Mouse (Mus musculus) liver, embryonic 16.5 days (tissue): Measurements from ENCODE around the gene Gins2. TPM values are rescaled to one million over a fixed set of nuclear protein-coding genes. Genes with fewer than 3 reads are reported as not detected.

Source experiments
- ATAC-seq: fragments of 200-750 bp; cut with Nextera tagmentation; 2 replicates; pipeline ENCODE4 v1.8.0; 2017; ENCODE audit warnings: low read depth, mild to moderate bottlenecking, moderate number of reproducible peaks, moderate library complexity
- H3K27ac ChIP-seq: fragments of 300-500 bp; sonication (generic); 2 replicates; pipeline ENCODE4 v1.5.1; 2014; ENCODE audit warnings: mild to moderate bottlenecking, low read length
- H3K27me3 ChIP-seq: fragments of 300-500 bp; sonication (generic); 2 replicates; pipeline ENCODE4 v1.6.1; 2014; ENCODE audit warnings: low read depth, low read length, mixed read lengths; ENCODE audit not compliant: control insufficient read depth, insufficient read depth
- H3K36me3 ChIP-seq: fragments of 300-500 bp; sonication (generic); 2 replicates; pipeline ENCODE4 v1.6.1; 2014; ENCODE audit warnings: mild to moderate bottlenecking; ENCODE audit not compliant: control insufficient read depth, insufficient read depth
- H3K4me1 ChIP-seq: fragments of 300-500 bp; sonication (generic); 2 replicates; pipeline ENCODE4 v1.6.1; 2014; ENCODE audit warnings: low read depth, low read length, mixed read lengths; ENCODE audit not compliant: control insufficient read depth
- H3K4me2 ChIP-seq: fragments of 300-500 bp; sonication (generic); 2 replicates; pipeline ENCODE4 v1.6.1; 2014; ENCODE audit warnings: low read depth, low read length, mixed read lengths
- H3K4me3 ChIP-seq: fragments of 300-500 bp; sonication (generic); 2 replicates; pipeline ENCODE4 v1.5.1; 2014; ENCODE audit warnings: low read depth, mild to moderate bottlenecking, low read length
- H3K9ac ChIP-seq: fragments of 300-500 bp; sonication (generic); 2 replicates; pipeline ENCODE4 v1.6.1; 2014; ENCODE audit warnings: low read depth, low read length
- H3K9me3 ChIP-seq: fragments of 300-500 bp; sonication (generic); replicated peaks from 2 replicates; pipeline ENCODE4 v1.6.1; 2016; ENCODE audit warnings: low read length; ENCODE audit not compliant: control insufficient read depth
- WGBS: fragments of 180-500 bp; shearing (Covaris S2); extraction: QIAGEN DNeasy Blood & Tissue Kit; methylation state at CpG from one replicate; pipeline ENCODE4 v1.1.7; 2014; ENCODE audit not compliant: insufficient replicate concordance; 5-methylcytosine and 5-hydroxymethylcytosine counted together
- polyA plus RNA-seq: library from polyadenylated mRNA; unstranded; fragments of >200 nt; fragmentation: Nextera tagmentation; extraction: Ambion mirVana; gene quantifications from 2 replicates; pipeline ENCODE4 v1.2.1, GENCODE M21; 2015

Gene Gins2
- polyA plus RNA-seq, 1 experiment from 2014 or later: 40.6 TPM

DNA sequence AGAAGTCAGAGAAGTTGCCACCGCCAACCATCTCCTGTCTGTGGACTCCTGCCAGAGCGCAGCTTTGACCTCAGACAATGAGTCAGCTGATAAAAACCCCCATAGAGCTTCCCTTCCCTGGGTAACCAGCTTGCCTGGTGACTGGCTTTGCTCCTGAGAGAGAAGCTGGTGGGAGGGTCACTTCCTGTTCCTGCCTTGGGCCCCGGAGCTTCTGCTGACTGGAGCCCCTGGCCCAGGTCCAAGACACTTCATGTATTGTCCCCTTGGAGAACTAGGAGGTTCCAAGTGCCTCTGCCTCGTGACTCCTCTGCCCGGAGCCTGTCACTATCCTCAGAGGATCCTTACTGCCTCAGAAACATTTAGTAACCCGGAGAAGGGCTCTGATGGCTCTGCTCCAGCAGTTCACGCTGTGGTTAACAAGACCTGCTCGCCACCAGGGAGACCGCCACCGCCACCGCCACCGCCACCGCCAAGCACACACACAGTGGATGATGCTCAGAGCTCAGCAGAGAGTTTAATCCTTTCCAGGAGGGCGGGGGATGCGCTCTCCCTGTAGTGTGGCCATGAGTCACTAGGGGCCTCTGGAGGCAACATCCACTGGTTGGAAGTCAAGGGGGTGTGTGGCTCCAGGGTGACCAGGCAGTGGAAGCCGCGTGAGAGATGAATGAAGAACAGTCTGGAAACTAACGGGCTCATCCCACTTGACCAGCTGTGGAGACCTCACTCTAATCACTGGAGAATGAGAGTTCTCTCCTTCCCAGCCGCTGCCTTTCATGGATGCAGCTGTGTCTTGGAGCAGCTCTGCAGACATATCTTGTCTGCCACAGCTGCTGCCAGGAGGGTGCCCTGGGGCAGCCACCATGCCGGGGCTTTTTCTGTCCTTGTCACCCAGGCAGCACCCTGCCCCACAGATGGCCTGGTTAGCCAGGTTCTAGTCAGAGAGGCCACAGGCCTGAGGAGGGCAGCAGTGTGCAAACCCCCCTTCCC, 25.0 kb downstream of the Gins2 start:
- 56% methylated on average over 20 of the region's 20 CpGs for WGBS
- H3K4me3 ChIP-seq: no peak overlapping the region
- H3K4me2 ChIP-seq: no peak overlapping the region
- ATAC-seq: peak; percentile 45
- peaks cover 7% of the 10 kb centered on the region; the same call in 1 of the 2 replicates for H3K4me1 ChIP-seq
- no peak overlapping the region for H3K9ac ChIP-seq
- H3K27me3 ChIP-seq: no peaks in the 10 kb centered on the region
- H3K36me3 ChIP-seq: peaks cover 48% of the 10 kb centered on the region
- H3K27ac ChIP-seq: peak overlapping the region; percentile 5
- H3K9me3 ChIP-seq: no peaks in the 10 kb centered on the region

DNA sequence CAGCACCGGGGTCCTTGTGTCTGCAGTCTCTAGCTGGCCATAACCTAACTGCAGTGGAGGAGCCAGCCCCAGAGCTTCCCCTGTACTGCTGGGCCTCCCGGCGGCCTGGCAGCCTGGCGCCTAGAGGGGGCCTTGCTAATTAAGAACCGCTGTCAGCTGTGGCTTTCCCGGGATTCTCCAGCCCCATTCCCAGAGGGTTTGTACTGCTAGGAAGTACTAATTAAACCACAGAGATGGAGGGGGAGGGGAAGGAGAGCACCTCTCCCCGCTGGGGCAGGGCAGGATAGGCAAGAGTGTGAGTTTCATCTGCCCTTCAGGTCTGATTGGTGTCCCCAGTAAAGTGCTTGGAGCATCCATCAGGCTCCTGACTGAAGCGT, 25.8 kb downstream of the Gins2 start:
- 48% methylated on average over 8 of the region's 8 CpGs for WGBS
- no peak overlapping the region for H3K4me3 ChIP-seq
- H3K9ac ChIP-seq: no peak overlapping the region
- H3K27ac ChIP-seq: no peak overlapping the region; the same call in 1 of the 2 replicates
- peaks cover 7% of the 10 kb centered on the region; the same call in 1 of the 2 replicates for H3K4me1 ChIP-seq
- H3K36me3 ChIP-seq: peaks cover 48% of the 10 kb centered on the region
- H3K27me3 ChIP-seq: no peaks in the 10 kb centered on the region
- H3K4me2 ChIP-seq: no peak overlapping the region
- ATAC-seq: no peak
- no peaks in the 10 kb centered on the region for H3K9me3 ChIP-seq

DNA sequence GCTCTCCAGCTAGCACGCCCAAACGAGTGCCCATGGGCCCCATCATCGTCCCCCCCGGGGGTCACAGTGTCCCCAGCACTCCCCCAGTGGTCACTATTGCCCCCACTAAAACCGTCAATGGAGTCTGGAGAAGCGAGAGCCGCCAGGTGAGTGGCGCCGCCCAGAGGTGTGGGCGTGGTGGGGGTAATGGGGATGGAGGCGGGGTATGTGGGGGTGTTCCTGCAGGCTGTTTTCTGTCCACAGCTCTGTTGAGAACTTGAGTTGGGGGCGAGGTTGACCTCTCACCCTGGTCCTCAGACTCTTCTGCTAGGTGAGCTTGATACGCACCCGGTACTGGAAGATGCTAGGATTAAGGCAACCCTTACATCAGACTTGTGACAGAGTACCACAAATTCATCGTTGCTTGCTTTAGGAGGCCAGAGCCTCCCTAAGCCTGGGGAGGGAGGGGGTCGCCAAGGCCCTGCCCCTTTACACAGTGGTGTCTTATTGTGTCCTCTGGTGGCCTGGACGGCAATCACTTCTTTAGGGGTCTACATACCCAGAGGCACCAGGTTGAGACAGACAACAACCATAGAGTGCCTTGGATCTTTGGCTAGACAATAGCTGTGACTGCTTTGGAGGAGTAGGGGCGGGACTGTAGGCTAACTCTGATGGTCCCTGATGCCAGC, 26.3 kb downstream of the Gins2 start:
- no peak overlapping the region for H3K4me3 ChIP-seq
- H3K4me1 ChIP-seq: peaks cover 7% of the 10 kb centered on the region; the same call in 1 of the 2 replicates
- no peak overlapping the region for H3K4me2 ChIP-seq
- H3K9me3 ChIP-seq: no peaks in the 10 kb centered on the region
- ATAC-seq: no peak
- no peaks in the 10 kb centered on the region for H3K27me3 ChIP-seq
- H3K36me3 ChIP-seq: peaks cover 44% of the 10 kb centered on the region
- H3K27ac ChIP-seq: no peak overlapping the region
- H3K9ac ChIP-seq: no peak overlapping the region
- 82% methylated on average over 18 of the region's 18 CpGs for WGBS

DNA sequence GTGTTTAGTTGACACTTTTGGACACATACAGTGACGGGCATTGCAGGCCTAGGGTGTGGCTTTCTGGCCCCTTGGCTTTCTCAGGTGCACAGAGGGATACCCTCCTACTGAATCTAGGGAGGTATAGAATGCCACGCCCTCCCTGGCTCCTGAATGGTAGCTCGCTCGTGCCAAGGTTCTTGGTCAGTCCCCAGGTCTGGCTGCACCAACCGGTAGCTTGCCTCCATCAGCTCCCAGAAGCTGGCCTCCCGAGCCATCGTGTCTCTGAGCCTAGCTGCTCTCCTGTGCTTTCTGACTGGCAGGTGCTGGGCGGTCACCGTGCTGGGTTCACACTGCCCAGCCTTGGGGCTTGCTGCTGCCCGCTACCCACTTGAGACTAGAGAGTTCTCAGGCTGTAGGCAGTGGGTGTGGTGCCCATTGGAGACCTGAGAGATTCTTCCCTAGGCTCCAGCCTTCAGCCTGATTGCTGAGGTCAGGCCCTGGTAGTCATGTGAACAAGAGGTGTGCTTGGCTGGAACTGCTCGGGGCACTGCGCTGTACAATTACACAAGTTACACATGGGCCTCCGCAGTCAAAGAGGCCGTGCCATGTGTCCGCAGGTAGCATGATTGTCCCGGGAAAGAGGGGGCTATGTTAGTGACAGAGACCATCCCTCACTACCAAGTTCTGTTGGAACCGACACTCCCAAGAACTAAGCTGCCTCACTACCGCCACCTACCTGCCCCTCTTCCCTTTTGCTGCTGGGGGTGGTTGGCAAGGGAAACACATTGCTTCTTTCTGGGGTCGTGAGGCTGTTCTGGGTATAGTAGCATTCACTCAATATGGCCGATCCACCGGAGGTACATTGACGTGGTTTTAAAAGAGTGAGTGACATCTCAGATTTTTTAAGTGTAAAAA, 27.3 kb downstream of the Gins2 start:
- WGBS: 77% methylated on average over 22 of the region's 22 CpGs
- Histone ChIP-seq H3K27ac (no peak overlapping the region), H3K4me1 (peaks cover 12% of the 10 kb centered on the region; the same call in 1 of the 2 replicates), H3K4me2 (no peak overlapping the region), H3K27me3 (no peaks in the 10 kb centered on the region), H3K36me3 (peaks cover 34% of the 10 kb centered on the region), H3K9me3 (no peaks in the 10 kb centered on the region), H3K9ac (no peak overlapping the region), H3K4me3 (no peak overlapping the region)
- no peak for ATAC-seq

DNA sequence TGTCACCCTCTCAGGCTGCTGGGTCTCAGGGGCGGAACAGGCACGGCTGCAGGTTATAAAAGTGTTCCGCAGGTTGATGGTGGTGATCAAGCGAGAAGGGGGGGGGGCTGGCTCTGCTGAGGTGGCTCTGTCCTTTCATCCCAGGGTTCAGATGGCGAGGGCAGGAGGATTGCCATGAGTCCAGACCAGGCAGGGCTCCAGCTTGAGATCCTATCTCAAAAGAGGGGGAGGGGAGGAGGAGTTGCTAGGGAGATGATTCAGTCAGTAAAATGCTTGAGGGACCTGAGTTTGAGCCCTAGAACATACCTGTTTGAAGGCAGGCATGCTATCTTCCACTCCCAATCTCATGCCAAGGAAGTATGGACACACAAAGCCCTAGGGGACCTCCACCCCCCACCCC, 28.6 kb downstream of the Gins2 start:
- Histone ChIP-seq H3K27ac (no peak overlapping the region), H3K4me2 (no peak overlapping the region), H3K9ac (no peak overlapping the region), H3K9me3 (no peaks in the 10 kb centered on the region), H3K27me3 (no peaks in the 10 kb centered on the region), H3K4me3 (no peak overlapping the region), H3K36me3 (peaks cover 25% of the 10 kb centered on the region), H3K4me1 (peaks cover 22% of the 10 kb centered on the region)
- ATAC-seq: no peak
- 84% methylated on average over 5 of the region's 5 CpGs for WGBS

DNA sequence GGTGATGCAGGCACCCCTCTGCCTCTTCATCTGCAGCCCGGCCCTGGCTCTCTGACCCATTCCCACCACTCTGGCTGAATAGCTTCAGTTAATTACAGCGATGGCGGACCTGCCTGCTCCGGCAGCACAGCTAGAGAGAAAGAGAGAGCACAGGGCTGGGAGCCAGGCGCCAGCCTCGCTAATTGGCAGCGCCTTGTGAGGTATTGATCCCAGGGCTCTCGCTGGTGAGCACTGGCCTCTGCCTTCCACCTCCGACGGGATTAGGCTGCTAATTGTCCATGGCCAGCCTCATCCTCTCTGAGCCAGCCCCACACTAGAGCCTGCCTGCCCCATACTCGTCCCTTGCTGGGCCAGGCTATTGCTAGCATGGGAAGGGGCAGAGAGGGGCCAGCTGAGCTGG, 29.4 kb downstream of the Gins2 start:
- Histone ChIP-seq H3K4me1 (peaks cover 29% of the 10 kb centered on the region), H3K36me3 (peaks cover 27% of the 10 kb centered on the region)

DNA sequence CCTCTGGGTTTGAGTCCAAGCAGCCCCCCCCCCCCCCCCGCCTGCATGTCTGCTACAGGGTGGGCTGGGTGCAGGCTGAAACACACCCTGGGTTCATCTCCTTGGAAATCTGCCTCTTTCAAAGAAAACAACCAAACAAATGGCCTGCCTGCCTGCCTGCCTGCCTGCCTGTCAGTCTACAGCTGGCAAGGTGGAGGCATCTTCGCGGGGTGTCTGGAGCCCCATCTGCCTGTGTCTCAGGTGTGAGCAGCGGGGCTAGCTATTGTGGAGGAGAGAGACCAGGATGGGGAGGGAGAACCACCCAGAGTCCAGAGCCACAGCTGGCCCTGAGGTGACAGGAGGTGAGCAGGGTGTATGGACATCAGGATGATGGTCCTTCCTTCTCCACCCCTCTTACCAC, 30.9 kb downstream of the Gins2 start:
- Histone ChIP-seq H3K36me3 (peaks cover 32% of the 10 kb centered on the region), H3K9ac (no peak overlapping the region)

More for the DNA sequence above, 29.4 kb downstream of the Gins2 start:
- no peak overlapping the region for H3K27ac ChIP-seq
- ATAC-seq: no peak
- H3K27me3 ChIP-seq: no peaks in the 10 kb centered on the region
- no peak overlapping the region for H3K4me3 ChIP-seq
- H3K4me2 ChIP-seq: no peak overlapping the region
- WGBS: 87% methylated on average over 11 of the region's 11 CpGs
- H3K9me3 ChIP-seq: no peaks in the 10 kb centered on the region
- no peak overlapping the region for H3K9ac ChIP-seq

DNA sequence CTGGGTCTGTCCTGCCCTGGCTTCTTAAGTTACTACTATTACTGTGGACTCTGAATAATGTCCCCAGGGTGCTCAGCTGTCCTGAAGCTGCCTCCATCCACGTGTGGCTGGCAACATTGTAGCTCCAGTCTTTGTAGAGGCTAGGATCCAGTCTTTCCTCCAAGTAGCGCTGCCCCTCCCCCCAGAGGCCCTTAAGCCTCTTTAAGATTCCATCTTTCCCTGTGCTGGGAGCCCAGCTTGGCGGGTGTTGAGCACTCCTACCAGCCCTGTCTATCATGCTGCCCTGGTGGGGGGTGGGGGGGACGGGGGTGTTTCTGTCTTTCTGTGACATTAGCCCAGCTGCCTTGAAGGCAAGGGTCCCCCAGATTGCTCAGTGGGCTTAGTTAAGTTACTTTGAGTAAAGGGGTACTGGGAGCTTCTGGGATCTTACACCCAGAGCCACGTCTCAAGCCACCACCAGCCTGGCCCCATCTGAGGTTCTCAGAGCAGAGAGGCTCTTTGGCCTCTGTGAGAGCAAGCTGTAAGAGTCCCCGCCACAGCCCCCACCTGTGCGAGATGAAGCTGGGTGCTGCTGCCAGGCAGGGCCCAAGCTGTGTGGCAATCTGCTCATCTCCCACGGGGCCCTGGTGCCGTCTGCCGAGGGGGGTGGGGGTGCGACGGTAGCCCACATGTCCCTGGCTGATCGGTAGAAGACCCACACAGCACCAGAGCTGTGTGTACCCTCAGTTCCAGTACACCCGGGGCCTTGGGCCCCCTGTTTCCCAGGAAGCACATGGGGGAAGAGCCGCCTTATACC, 31.7 kb downstream of the Gins2 start:
- H3K36me3 ChIP-seq: peaks cover 28% of the 10 kb centered on the region
- no peaks in the 10 kb centered on the region for H3K9me3 ChIP-seq
- 70% methylated on average over 15 of the region's 15 CpGs for WGBS
- H3K4me1 ChIP-seq: peaks cover 24% of the 10 kb centered on the region
- ATAC-seq: no peak
- no peak overlapping the region for H3K27ac ChIP-seq
- H3K27me3 ChIP-seq: no peaks in the 10 kb centered on the region
- H3K4me2 ChIP-seq: no peak overlapping the region
- H3K4me3 ChIP-seq: no peak overlapping the region
- H3K9ac ChIP-seq: no peak overlapping the region

More for the DNA sequence above, 30.9 kb downstream of the Gins2 start:
- no peak for ATAC-seq
- Histone ChIP-seq H3K4me1 (peaks cover 24% of the 10 kb centered on the region), H3K4me2 (no peak overlapping the region), H3K27ac (no peak overlapping the region), H3K4me3 (no peak overlapping the region), H3K27me3 (no peaks in the 10 kb centered on the region), H3K9me3 (no peaks in the 10 kb centered on the region)
- 79% methylated on average over 4 of the region's 4 CpGs for WGBS
